Mouse (Mus musculus) forebrain, embryonic 15.5 days (tissue): ENCODE results near the gene Oaz2. TPM values are rescaled to one million over a fixed set of nuclear protein-coding genes. Genes with fewer than 3 reads are reported as not detected.

Experiments
- polyA plus RNA-seq: library from polyadenylated mRNA; unstranded; fragments of >200 nt; fragmentation: Nextera tagmentation; extraction: Ambion mirVana; gene quantifications from 2 replicates; pipeline ENCODE4 v1.2.1, GENCODE M21; 2015

Gene Oaz2
- polyA plus RNA-seq, 1 experiment from 2014 or later: 347 TPM

Other genes starting within 250 kb of the Oaz2 start
- gene Slc51b, start 245.0 kb upstream of the Oaz2 start, polyA plus RNA-seq: not detected in 2 replicates
- gene Mtfmt, start 232.2 kb upstream of the Oaz2 start, polyA plus RNA-seq: 23.6 and 26.0 TPM in 2 replicates
- 133 and 139 TPM in 2 replicates for gene Spg21, start 207.1 kb upstream of the Oaz2 start, polyA plus RNA-seq
- gene Ankdd1a, start 147.8 kb upstream of the Oaz2 start, polyA plus RNA-seq: 0.23 and 0.26 TPM in 2 replicates
- 5.1 and 5.2 TPM in 2 replicates for gene Plekho2, start 88.0 kb upstream of the Oaz2 start, polyA plus RNA-seq
- 11.8 and 12.4 TPM in 2 replicates for gene Pif1, start 80.8 kb upstream of the Oaz2 start, polyA plus RNA-seq
- 3.3 and 3.6 TPM in 2 replicates for gene Rbpms2, start 38.4 kb upstream of the Oaz2 start, polyA plus RNA-seq
- gene Zfp609, start 159.6 kb downstream of the Oaz2 start, polyA plus RNA-seq: 8.9 and 10.1 TPM in 2 replicates
- gene Pclaf, start 222.2 kb downstream of the Oaz2 start, polyA plus RNA-seq: 81.0 and 86.0 TPM in 2 replicates
- gene Trip4, start 240.8 kb downstream of the Oaz2 start, polyA plus RNA-seq: 26.6 and 27.4 TPM in 2 replicates
- 22.8 and 23.4 TPM in 2 replicates for gene Csnk1g1, start 240.9 kb downstream of the Oaz2 start, polyA plus RNA-seq